Mouse (Mus musculus) ES-E14 (cell line): Measurements from ENCODE around the gene Slc29a4.

Experiments used
- HCFC1 ChIP-seq: IDR thresholded peaks from 2 replicates; pipeline ENCODE4 v1.6.1; 2012; ENCODE audit warnings: low read length, inconsistent platforms, borderline replicate concordance; ENCODE audit not compliant: insufficient read depth
- MAFK ChIP-seq: IDR thresholded peaks from 2 replicates; pipeline ENCODE4 v1.6.1; 2014; ENCODE audit warnings: mild to moderate bottlenecking, low read depth, low read length, inconsistent platforms; ENCODE audit not compliant: insufficient read depth

GRCm38 (mm10) chr5:142771964-142772363 is 79.7 kb downstream of the Slc29a4 start:
- TF ChIP-seq HCFC1 (no peak), MAFK (no peak)
